Mouse (Mus musculus): ENCODE results near the gene Spag6.

DNA sequence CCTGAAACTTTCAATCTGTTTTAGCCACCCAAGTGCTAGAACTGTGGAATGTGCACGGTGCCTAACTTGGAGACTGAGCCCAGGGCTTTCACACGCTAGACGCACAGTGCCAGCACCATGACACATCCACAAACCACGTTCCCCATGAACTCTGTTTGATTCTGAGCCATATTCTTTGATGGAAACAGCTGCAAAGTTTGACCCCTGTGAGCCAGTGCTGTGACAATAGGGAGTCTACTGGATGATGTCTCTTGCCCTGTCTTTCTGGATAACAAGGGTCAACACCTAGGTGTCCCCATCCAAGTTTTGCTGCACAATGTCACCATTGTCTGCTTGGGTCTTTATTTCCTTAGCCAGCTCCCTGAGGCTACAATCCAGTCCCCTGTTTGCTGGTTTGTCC, 100.4 kb downstream of the Spag6 start:
- TF ChIP-seq CTCF (IDR thresholded peaks at IDR 0.05; ENCODE audit: low read depth) (no peak), EP300 (IDR thresholded peaks at IDR 0.05; ENCODE audit: low read depth) (no peak)
